In the genomic region with DNA sequence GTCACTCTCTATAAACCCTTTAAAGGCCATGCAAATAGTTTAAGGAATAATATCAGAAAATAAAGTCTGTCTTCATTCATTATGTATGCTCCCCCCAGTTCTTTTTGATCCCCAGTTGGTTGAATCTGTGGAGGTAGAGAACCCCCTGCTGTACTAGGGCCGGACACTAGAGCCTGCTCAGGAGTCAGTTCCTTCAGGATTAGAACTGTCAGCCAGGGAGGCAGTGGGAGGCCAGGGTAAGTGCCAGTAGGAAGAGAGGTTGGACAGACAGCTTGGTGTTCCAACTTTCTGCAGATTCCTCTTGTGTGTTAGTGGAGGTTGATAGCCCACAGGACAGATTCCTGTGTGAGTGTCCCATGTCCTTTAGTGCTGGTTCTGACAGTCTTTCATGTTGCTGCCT, we compare ENCODE assay signal across 10 mouse cellular contexts.
DNase-seq lines count a peak whose midpoint lies in the region; ATAC-seq and TF ChIP-seq lines count a peak whose summit lies in the region.
"Had no signal": no experiment of that assay in that cellular context is flagged by ENCODE, and none has a peak within 500 bp of the region (broad histone marks: within the 10 kb centered on the region; RNA-seq: fewer than 3 reads in every experiment).

No protein-coding gene starts in this region.

- no peak for TF ChIP-seq EP300 in liver, postnatal 0 days (IDR thresholded peaks at IDR 0.05; ENCODE audit: low read depth)

- H3K4me2 ChIP-seq in liver, postnatal 0 days (ENCODE audit: low read depth, low read length): no peak overlapping the region
- H3K4me2 ChIP-seq in liver, embryonic 11.5 days: no peak overlapping the region

- peak; percentile 31 for TF ChIP-seq CTCF in gastrocnemius, adult 2 months (IDR thresholded peaks at IDR 0.05)
- TF ChIP-seq CTCF in liver, postnatal 0 days (IDR thresholded peaks at IDR 0.05; ENCODE audit: low read depth): peak; percentile 16; the same call in 1 of the 2 replicates

- peak overlapping the region; percentile 77 for H3K27ac ChIP-seq in gastrocnemius, adult 2 months
- H3K27ac ChIP-seq in liver, postnatal 0 days (ENCODE audit: low read depth): no peak overlapping the region
- H3K27ac ChIP-seq in liver, embryonic 11.5 days (ENCODE audit: low read depth, low read length): no peak overlapping the region
- peak overlapping the region; percentile 79 for H3K27ac ChIP-seq in macrophage

- no peak for ATAC-seq in liver, postnatal 0 days
- ATAC-seq in liver, embryonic 11.5 days (replicated peaks; ENCODE audit: low FRiP score): no peak
- ATAC-seq: midbrain, embryonic 16.5 days had no signal

- no peak overlapping the region for H3K4me3 ChIP-seq in gastrocnemius, adult 2 months
- no peak overlapping the region for H3K4me3 ChIP-seq in liver, postnatal 0 days (ENCODE audit: low read depth, low read length)
- H3K4me3 ChIP-seq in liver, embryonic 11.5 days (ENCODE audit: low read depth, low read length): no peak overlapping the region
- no peak overlapping the region for H3K4me3 ChIP-seq in macrophage (ENCODE audit: inconsistent target)

- peaks cover 12% of the 10 kb centered on the region for H3K4me1 ChIP-seq in liver, postnatal 0 days (ENCODE audit: insufficient read depth)
- peaks cover 15% of the 10 kb centered on the region for H3K4me1 ChIP-seq in liver, embryonic 11.5 days (replicated peaks; ENCODE audit: control insufficient read depth, insufficient read depth, low read length)

- intact Hi-C loops in gastrocnemius, adult 2 months (cut with DNase I): loop anchor here (2.0 kb wide), 1 partner anchor 20 kb away; no protein-coding TSS in a partner anchor

- 0 out of 2 replicates have a peak, but pooled peaks cover 3% of the 10 kb centered on the region for H3K36me3 ChIP-seq in liver, postnatal 0 days (replicated peaks; ENCODE audit: insufficient read depth, low read length)
- H3K36me3 ChIP-seq in liver, embryonic 11.5 days (ENCODE audit: control insufficient read depth, insufficient read depth, low read length): no peaks in the 10 kb centered on the region
- no peaks in the 10 kb centered on the region for H3K36me3 ChIP-seq in macrophage (ENCODE audit: inconsistent target)

- H3K9me3 ChIP-seq in liver, postnatal 0 days (ENCODE audit: low read length): no peaks in the 10 kb centered on the region
- H3K9me3 ChIP-seq in liver, embryonic 11.5 days (ENCODE audit: control insufficient read depth, low read length): no peaks in the 10 kb centered on the region

- 74% methylated on average over 1 of the region's 1 CpGs for WGBS in liver, postnatal 0 days (ENCODE audit: insufficient replicate concordance)
- WGBS in liver, embryonic 11.5 days: 70% methylated on average over 1 of the region's 1 CpGs
- 71% methylated on average over 1 of the region's 1 CpGs for WGBS in macrophage (ENCODE audit: missing documents)

- H3K79me2 ChIP-seq in macrophage (ENCODE audit: inconsistent target): peaks cover 25% of the 10 kb centered on the region

- no peaks in the 10 kb centered on the region for H3K27me3 ChIP-seq in liver, postnatal 0 days (ENCODE audit: insufficient read depth, low read length)
- H3K27me3 ChIP-seq in liver, embryonic 11.5 days (replicated peaks; ENCODE audit: control insufficient read depth, insufficient read depth, low read length): no peaks in the 10 kb centered on the region

- no peak overlapping the region for H3K9ac ChIP-seq in liver, postnatal 0 days (replicated peaks)
- H3K9ac ChIP-seq in liver, embryonic 11.5 days (ENCODE audit: low read depth, low read length): no peak overlapping the region

- DNase-seq in gastrocnemius, adult 2 months: no peak
- DNase-seq in gastrocnemius, postnatal 4 days (ENCODE audit: low spot score in 2 of 2): no peak
- no peak for DNase-seq in liver, postnatal 0 days
- DNase-seq in liver, embryonic 11.5 days (ENCODE audit: low spot score): no peak
- DNase-seq in cerebellum, postnatal 36 days: peak; percentile 39 to 50
- no peak for DNase-seq in B cell, adult 2 months
- no peak for DNase-seq in right cerebral cortex, postnatal 10 days (ENCODE audit: low spot score in 2 of 2)
- DNase-seq: kidney, adult 11 months had no signal

Comparison
In these comparisons a context has a peak if more than half of its experiments do, and no peak if none do; other contexts are left out.
1. DNase-seq: peak in cerebellum, postnatal 36 days (2 of 2); none in gastrocnemius, adult 2 months (single experiment), gastrocnemius, postnatal 4 days (0 of 2), liver, postnatal 0 days (single experiment), liver, embryonic 11.5 days (single experiment), B cell, adult 2 months (0 of 2) and right cerebral cortex, postnatal 10 days (0 of 2).
2. H3K27ac ChIP-seq: peak in gastrocnemius, adult 2 months (single experiment) and macrophage (single experiment); none in liver, postnatal 0 days (single experiment) and liver, embryonic 11.5 days (single experiment).